ENCODE assay signal across 15 mouse cellular contexts in the genomic region with DNA sequence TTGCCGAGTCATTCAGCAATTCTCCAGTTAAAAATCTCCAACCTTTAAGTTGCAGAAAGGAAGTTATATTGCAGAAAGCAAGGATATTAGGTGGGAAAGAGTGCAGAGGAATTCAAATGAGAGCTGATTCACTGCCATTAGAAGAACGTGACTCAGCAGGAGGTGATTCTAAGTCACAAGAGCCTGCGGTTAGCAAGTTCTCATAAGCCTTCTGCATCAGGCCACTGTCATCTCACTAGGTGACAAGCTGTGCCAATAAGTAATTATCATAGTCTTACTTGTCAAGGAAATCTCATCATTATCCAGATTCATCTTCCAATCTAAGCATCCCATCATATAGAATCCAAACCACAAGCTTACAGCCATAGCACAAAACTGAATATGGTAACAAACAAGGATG.
"Had no signal": no experiment of that assay in that cellular context is flagged by ENCODE, and none has a peak within 500 bp of the region (broad histone marks: within the 10 kb centered on the region; RNA-seq: fewer than 3 reads in every experiment).

No protein-coding gene starts in this region.

- H3K36me3 ChIP-seq: kidney, embryonic 15.5 days; limb, embryonic 15.5 days; liver, embryonic 12.5 days; lung, embryonic 15.5 days; midbrain, embryonic 12.5 days; neural tube, embryonic 15.5 days had no signal

- H3K4me3 ChIP-seq: kidney, embryonic 15.5 days; limb, embryonic 15.5 days; liver, embryonic 12.5 days; lung, embryonic 15.5 days; midbrain, embryonic 12.5 days; myocyte; neural tube, embryonic 15.5 days had no signal

- DNase-seq: kidney, adult 2 months; kidney, postnatal 25 days; layer of hippocampus, postnatal 36 days; lung, postnatal 36 days; right cerebral cortex, adult 18-20 months; right cerebral cortex, postnatal 25 days; thymus, adult 18-20 months; thymus, postnatal 25 days had no signal

- H3K9ac ChIP-seq: kidney, embryonic 15.5 days; limb, embryonic 15.5 days; liver, embryonic 12.5 days; lung, embryonic 15.5 days; midbrain, embryonic 12.5 days; neural tube, embryonic 15.5 days had no signal

- H3K27ac ChIP-seq: kidney, embryonic 15.5 days; limb, embryonic 15.5 days; liver, embryonic 12.5 days; lung, embryonic 15.5 days; midbrain, embryonic 12.5 days; neural tube, embryonic 15.5 days had no signal

- H3K9me3 ChIP-seq: kidney, embryonic 15.5 days; limb, embryonic 15.5 days; liver, embryonic 12.5 days; lung, embryonic 15.5 days; midbrain, embryonic 12.5 days; neural tube, embryonic 15.5 days had no signal

- H3K4me1 ChIP-seq: kidney, embryonic 15.5 days; limb, embryonic 15.5 days; liver, embryonic 12.5 days; lung, embryonic 15.5 days; midbrain, embryonic 12.5 days; neural tube, embryonic 15.5 days had no signal

- H3K27me3 ChIP-seq: liver, embryonic 12.5 days; lung, embryonic 15.5 days; midbrain, embryonic 12.5 days; neural tube, embryonic 15.5 days had no signal

- ATAC-seq: liver, embryonic 12.5 days had no signal

- H3K4me2 ChIP-seq: kidney, embryonic 15.5 days; limb, embryonic 15.5 days; liver, embryonic 12.5 days; lung, embryonic 15.5 days; midbrain, embryonic 12.5 days; neural tube, embryonic 15.5 days had no signal
